Mouse (Mus musculus) ES-E14 (cell line): ENCODE data around the gene Ifit3.

Source experiments
- HCFC1 ChIP-seq: IDR thresholded peaks from 2 replicates; pipeline ENCODE4 v1.6.1; 2012; ENCODE audit warnings: low read length, inconsistent platforms, borderline replicate concordance; ENCODE audit not compliant: insufficient read depth
- ZC3H11A ChIP-seq: IDR thresholded peaks from 2 replicates; pipeline ENCODE4 v1.6.1; 2012; ENCODE audit warnings: low read depth, mild to moderate bottlenecking, inconsistent platforms, low read length, borderline replicate concordance

DNA sequence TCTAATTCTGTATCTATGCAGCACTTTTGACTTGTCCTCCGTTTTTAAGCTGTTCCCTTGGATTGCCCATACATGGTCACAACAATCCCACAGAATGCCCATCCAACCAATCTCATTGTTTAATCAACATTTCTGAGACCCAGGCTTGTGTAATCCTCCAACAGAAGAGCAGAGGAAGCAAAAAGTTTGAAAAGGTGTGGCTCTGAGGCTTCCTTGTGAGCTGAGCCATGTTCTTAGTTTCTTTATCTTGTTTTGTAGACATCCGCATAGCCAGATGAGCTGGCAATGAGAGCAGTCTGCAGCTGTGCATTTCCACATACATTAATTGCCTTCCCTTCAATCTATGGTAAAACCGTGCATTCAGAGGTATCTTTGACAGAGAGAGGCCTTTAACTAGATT lies 22.1 kb downstream of the Ifit3 start:
- no peak for TF ChIP-seq HCFC1
- TF ChIP-seq ZC3H11A: no peak
